42 mouse cellular contexts compared by ENCODE assay signal in genomic region chr16:30296601-30297275, GRCm38 (mm10). TPM values are rescaled to one million over a fixed set of nuclear protein-coding genes. Genes with fewer than 3 reads are reported as not detected.
"Had no signal": no experiment of that assay in that cellular context is flagged by ENCODE, and none has a peak within 500 bp of the region (broad histone marks: within the 10 kb centered on the region; RNA-seq: fewer than 3 reads in every experiment).

No protein-coding gene starts in this region.

- H3K36me3 ChIP-seq: limb, embryonic 12.5 days; limb, embryonic 13.5 days; limb, embryonic 15.5 days; liver, embryonic 12.5 days; liver, embryonic 13.5 days; liver, embryonic 15.5 days; lung, embryonic 15.5 days; midbrain, embryonic 10.5 days; midbrain, embryonic 12.5 days; midbrain, embryonic 13.5 days; midbrain, embryonic 15.5 days had no signal

- DNase-seq: left cerebral cortex, postnatal 4 days; liver; liver, embryonic 13.5 days; liver, postnatal 0 days; lung, adult 18-20 months; lung, adult 2 months; lung, embryonic 14.5 days; lung, postnatal 10 days; lung, postnatal 14 days; lung, postnatal 36 days; midbrain, embryonic 14.5 days had no signal

- H3K9me3 ChIP-seq: limb, embryonic 12.5 days; limb, embryonic 13.5 days; limb, embryonic 15.5 days; liver, embryonic 12.5 days; liver, embryonic 13.5 days; liver, embryonic 15.5 days; lung, embryonic 15.5 days; megakaryocyte, embryonic 14.5 days; midbrain, embryonic 10.5 days; midbrain, embryonic 12.5 days; midbrain, embryonic 13.5 days; midbrain, embryonic 15.5 days had no signal

- H3K4me3 ChIP-seq: limb, embryonic 12.5 days; limb, embryonic 13.5 days; limb, embryonic 15.5 days; liver, embryonic 12.5 days; liver, embryonic 13.5 days; liver, embryonic 15.5 days; lung, embryonic 15.5 days; megakaryocyte, embryonic 14.5 days; midbrain, embryonic 10.5 days; midbrain, embryonic 12.5 days; midbrain, embryonic 13.5 days; midbrain, embryonic 15.5 days; myocyte had no signal

- H3K27me3 ChIP-seq: limb, embryonic 15.5 days; midbrain, embryonic 15.5 days had no signal

- H3K27ac ChIP-seq: limb, embryonic 12.5 days; limb, embryonic 13.5 days; limb, embryonic 15.5 days; liver, embryonic 12.5 days; liver, embryonic 13.5 days; liver, embryonic 14.5 days; liver, embryonic 15.5 days; lung, embryonic 15.5 days; macrophage; midbrain, embryonic 10.5 days; midbrain, embryonic 12.5 days; midbrain, embryonic 13.5 days; midbrain, embryonic 15.5 days had no signal

- H3K4me1 ChIP-seq: limb, embryonic 12.5 days; limb, embryonic 13.5 days; limb, embryonic 15.5 days; liver, embryonic 12.5 days; liver, embryonic 13.5 days; liver, embryonic 15.5 days; lung, embryonic 15.5 days; midbrain, embryonic 10.5 days; midbrain, embryonic 12.5 days; midbrain, embryonic 13.5 days; midbrain, embryonic 15.5 days had no signal

RNA-seq across cellular contexts. Expression of gene Lrrc15, which starts 13.7 kb away (rescaled TPM):
- total RNA-seq: left cerebral cortex, adult 8-10 months; left cerebral cortex, postnatal 10 days; left cerebral cortex, postnatal 25 days; left cerebral cortex, postnatal 36 days; liver, adult 2 months; megakaryocyte progenitor cell, adult 5-6 weeks; megakaryocyte, adult 5-6 weeks; megakaryocyte-erythroid progenitor cell, adult 5-6 weeks; monocyte, adult 5-6 weeks had no signal
- polyA plus RNA-seq: liver, adult 2 months; liver, embryonic 13.5 days; macrophage had no signal

RNA-seq across cellular contexts. Expression of gene Cpn2, which starts 29.4 kb away (rescaled TPM):
- total RNA-seq: left cerebral cortex, adult 8-10 months; left cerebral cortex, postnatal 10 days; left cerebral cortex, postnatal 14 days; left cerebral cortex, postnatal 25 days; left cerebral cortex, postnatal 36 days; left cerebral cortex, postnatal 4 days; megakaryocyte progenitor cell, adult 5-6 weeks; megakaryocyte, adult 5-6 weeks; megakaryocyte-erythroid progenitor cell, adult 5-6 weeks; midbrain, postnatal 0 days; monocyte, adult 5-6 weeks had no signal
- polyA plus RNA-seq: limb, embryonic 11.5 days; limb, embryonic 12.5 days; limb, embryonic 13.5 days; limb, embryonic 14.5 days; limb, embryonic 15.5 days; lung, embryonic 14.5 days; lung, embryonic 15.5 days; lung, embryonic 16.5 days; macrophage; midbrain, embryonic 10.5 days; midbrain, embryonic 11.5 days; midbrain, embryonic 12.5 days; midbrain, embryonic 13.5 days; midbrain, embryonic 14.5 days; midbrain, embryonic 15.5 days; midbrain, embryonic 16.5 days; midbrain, postnatal 0 days; myocyte; neural tube, embryonic 11.5 days had no signal
